Mouse (Mus musculus): Measurements from ENCODE around the gene Gm49416. TPM values are rescaled to one million over a fixed set of nuclear protein-coding genes. Genes with fewer than 3 reads are reported as not detected.
A peak's percentile ranks its signal among the peaks of the same experiment; 100 is the strongest.

Gene Gm49416
- polyA plus RNA-seq, 1 experiment from 2014 or later: not detected

- WGBS: 92% methylated on average over 2 of the region's 2 CpGs
Measured at GRCm38 (mm10) chr19:8926766-8927165, 38.0 kb downstream of the Gm49416 start.

DNA sequence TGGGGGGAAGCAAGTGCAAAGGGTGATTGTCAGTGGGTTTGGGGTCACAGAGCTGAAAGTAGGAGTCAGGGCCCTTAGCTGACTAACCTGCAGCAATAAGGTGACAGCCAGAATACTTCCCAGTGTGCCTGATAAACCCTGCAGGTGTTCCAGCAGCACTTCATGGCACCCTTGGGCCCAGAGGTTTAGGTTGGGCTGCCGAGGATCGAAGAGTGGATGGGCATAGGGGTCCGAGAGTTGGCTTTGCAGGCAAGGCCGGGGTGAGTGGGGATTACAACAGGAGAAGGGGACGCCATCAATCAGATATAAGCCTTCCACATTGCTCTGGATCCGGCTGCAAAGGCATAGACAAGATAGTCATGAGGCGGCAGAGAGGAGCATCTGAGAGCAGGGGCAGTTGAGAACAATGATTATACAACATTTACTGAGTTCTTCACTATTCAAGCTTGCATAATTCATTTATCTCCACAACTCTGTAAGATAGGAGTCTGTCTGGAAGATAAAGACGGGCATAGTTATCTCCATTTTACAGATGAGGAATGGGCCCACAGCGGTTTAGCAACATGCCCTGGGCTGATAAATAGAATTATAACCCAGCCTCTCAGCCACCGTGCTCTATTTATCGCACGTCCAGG, 39.3 kb downstream of the Gm49416 start:
- no peak overlapping the region for H3K9ac ChIP-seq (ENCODE audit: low read length)
- no peaks in the 10 kb centered on the region for H3K27me3 ChIP-seq (ENCODE audit: control insufficient read depth, insufficient read depth, low read length)
- no peak overlapping the region for H3K27ac ChIP-seq (replicated peaks in 1 of 2; ENCODE audit: control insufficient read depth in 1 of 2, insufficient read depth in 1 of 2, low read depth in 2 of 2, low read length in 2 of 2)
- ATAC-seq (ENCODE audit: insufficient number of reproducible peaks, insufficient read depth, low FRiP score, low read depth): no peak
- no peaks in the 10 kb centered on the region for H3K9me3 ChIP-seq (ENCODE audit: control insufficient read depth, low read length)
- no peak overlapping the region for H3K4me2 ChIP-seq (ENCODE audit: low read length)
- peaks cover 49% of the 10 kb centered on the region for H3K36me3 ChIP-seq (ENCODE audit: control insufficient read depth, insufficient read depth, low read length)
- 81% methylated on average over 12 of the region's 12 CpGs for WGBS
- peaks cover 5 to 8% of the 10 kb centered on the region in 2 experiments; a peak in 3 of 4 replicates for H3K4me1 ChIP-seq (ENCODE audit: control insufficient read depth in 2 of 2, insufficient read depth in 2 of 2, low read length in 2 of 2)
- H3K4me3 ChIP-seq (ENCODE audit: control insufficient read depth in 1 of 2, insufficient read depth in 1 of 2, low read depth in 1 of 2, low read length in 2 of 2): no peak overlapping the region

More at GRCm38 (mm10) chr19:8926766-8927165, 38.0 kb downstream of the Gm49416 start:
- H3K36me3 ChIP-seq (ENCODE audit: control insufficient read depth, insufficient read depth, low read length): peaks cover 52% of the 10 kb centered on the region
- no peak overlapping the region for H3K4me2 ChIP-seq (ENCODE audit: low read length)
- no peaks in the 10 kb centered on the region for H3K27me3 ChIP-seq (ENCODE audit: control insufficient read depth, insufficient read depth, low read length)
- H3K9ac ChIP-seq (ENCODE audit: low read length): no peak overlapping the region
- H3K4me3 ChIP-seq (ENCODE audit: control insufficient read depth in 1 of 2, insufficient read depth in 1 of 2, low read depth in 1 of 2, low read length in 2 of 2): no peak overlapping the region
- no peak overlapping the region for H3K27ac ChIP-seq (replicated peaks in 1 of 2; ENCODE audit: control insufficient read depth in 1 of 2, insufficient read depth in 1 of 2, low read depth in 2 of 2, low read length in 2 of 2)
- H3K4me1 ChIP-seq (ENCODE audit: control insufficient read depth in 2 of 2, insufficient read depth in 2 of 2, low read length in 2 of 2): peaks cover 5 to 9% of the 10 kb centered on the region in 2 experiments; a peak in 3 of 4 replicates
- no peaks in the 10 kb centered on the region for H3K9me3 ChIP-seq (ENCODE audit: control insufficient read depth, low read length)
- ATAC-seq (ENCODE audit: insufficient number of reproducible peaks, insufficient read depth, low FRiP score, low read depth): no peak

- H3K36me3 ChIP-seq (ENCODE audit: control insufficient read depth, insufficient read depth, low read length): peaks cover 52% of the 10 kb centered on the region
- 0 out of 4 replicates have a peak overlapping the region, but pooled peaks of 1 of the 2 experiments have one; percentile 72 for H3K27ac ChIP-seq (replicated peaks in 1 of 2; ENCODE audit: control insufficient read depth in 1 of 2, insufficient read depth in 1 of 2, low read depth in 2 of 2, low read length in 2 of 2)
- peak overlapping the region; percentile 82 for H3K9ac ChIP-seq (ENCODE audit: low read length)
- no peaks in the 10 kb centered on the region for H3K27me3 ChIP-seq (ENCODE audit: control insufficient read depth, insufficient read depth, low read length)
- peaks cover 5 to 8% of the 10 kb centered on the region in 2 experiments; a peak in 3 of 4 replicates for H3K4me1 ChIP-seq (ENCODE audit: control insufficient read depth in 2 of 2, insufficient read depth in 2 of 2, low read length in 2 of 2)
- 19% methylated on average over 16 of the region's 16 CpGs for WGBS
- 0 out of 2 replicates have a peak, but pooled peaks have one; percentile 7 for ATAC-seq (ENCODE audit: insufficient number of reproducible peaks, insufficient read depth, low FRiP score, low read depth)
- peak overlapping the region; percentile 75 to 77 for H3K4me3 ChIP-seq (ENCODE audit: control insufficient read depth in 1 of 2, insufficient read depth in 1 of 2, low read depth in 1 of 2, low read length in 2 of 2)
- H3K4me2 ChIP-seq (ENCODE audit: low read length): peak overlapping the region; percentile 70
- no peaks in the 10 kb centered on the region for H3K9me3 ChIP-seq (ENCODE audit: control insufficient read depth, low read length)
Measured at GRCm38 (mm10) chr19:8928689-8929223, 40.0 kb downstream of the Gm49416 start.

- ATAC-seq (ENCODE audit: insufficient number of reproducible peaks, insufficient read depth, low FRiP score, low read depth): peak; percentile 81
- peak within 1 kb of the TSS; percentile 82 for H3K9ac ChIP-seq (ENCODE audit: low read length)
- no peaks in the 10 kb centered on the region for H3K27me3 ChIP-seq (ENCODE audit: control insufficient read depth, insufficient read depth, low read length)
- H3K4me2 ChIP-seq (ENCODE audit: low read length): peak within 1 kb of the TSS; percentile 70
- H3K9me3 ChIP-seq (ENCODE audit: control insufficient read depth, low read length): no peaks in the 10 kb centered on the region
- H3K4me1 ChIP-seq (ENCODE audit: control insufficient read depth in 2 of 2, insufficient read depth in 2 of 2, low read length in 2 of 2): peaks cover 5 to 8% of the 10 kb centered on the region in 2 experiments; a peak in 3 of 4 replicates
- H3K36me3 ChIP-seq (ENCODE audit: control insufficient read depth, insufficient read depth, low read length): peaks cover 52% of the 10 kb centered on the region
- peak within 1 kb of the TSS; percentile 29 to 72; a peak in 3 of 4 replicates for H3K27ac ChIP-seq (replicated peaks in 1 of 2; ENCODE audit: control insufficient read depth in 1 of 2, insufficient read depth in 1 of 2, low read depth in 2 of 2, low read length in 2 of 2)
- 2% methylated on average over 71 of the region's 74 CpGs for WGBS
- H3K4me3 ChIP-seq (ENCODE audit: control insufficient read depth in 1 of 2, insufficient read depth in 1 of 2, low read depth in 1 of 2, low read length in 2 of 2): peak within 1 kb of the TSS; percentile 75 to 77
Measured at GRCm38 (mm10) chr19:8929224-8930088, 40.7 kb downstream of the Gm49416 start, which contains the start of the genes Rom1 and Eml3. Gene Rom1, minus strand, starts transcription at chr19:8929356. Gene Eml3, plus strand, starts transcription at chr19:8929552.

- Histone ChIP-seq H3K27me3 (ENCODE audit: control insufficient read depth, insufficient read depth, low read length) (no peaks in the 10 kb centered on the region), H3K4me1 (ENCODE audit: control insufficient read depth in 2 of 2, insufficient read depth in 2 of 2, low read length in 2 of 2) (peaks cover 5 to 8% of the 10 kb centered on the region in 2 experiments; a peak in 3 of 4 replicates), H3K4me3 (ENCODE audit: control insufficient read depth in 1 of 2, insufficient read depth in 1 of 2, low read depth in 1 of 2, low read length in 2 of 2) (peak overlapping the region; percentile 75 to 77), H3K9me3 (ENCODE audit: control insufficient read depth, low read length) (no peaks in the 10 kb centered on the region), H3K9ac (ENCODE audit: low read length) (peak overlapping the region; percentile 82), H3K36me3 (ENCODE audit: control insufficient read depth, insufficient read depth, low read length) (peaks cover 57% of the 10 kb centered on the region), H3K27ac (replicated peaks in 1 of 2; ENCODE audit: control insufficient read depth in 1 of 2, insufficient read depth in 1 of 2, low read depth in 2 of 2, low read length in 2 of 2) (peak overlapping the region in 1 of 2 experiments; percentile 72; a peak in 2 of 4 replicates), H3K4me2 (ENCODE audit: low read length) (peak overlapping the region; percentile 70)
- WGBS: 10% methylated on average over 11 of the region's 11 CpGs
- ATAC-seq (ENCODE audit: insufficient number of reproducible peaks, insufficient read depth, low FRiP score, low read depth): no peak
Measured at GRCm38 (mm10) chr19:8930117-8930516, 41.4 kb downstream of the Gm49416 start.

DNA sequence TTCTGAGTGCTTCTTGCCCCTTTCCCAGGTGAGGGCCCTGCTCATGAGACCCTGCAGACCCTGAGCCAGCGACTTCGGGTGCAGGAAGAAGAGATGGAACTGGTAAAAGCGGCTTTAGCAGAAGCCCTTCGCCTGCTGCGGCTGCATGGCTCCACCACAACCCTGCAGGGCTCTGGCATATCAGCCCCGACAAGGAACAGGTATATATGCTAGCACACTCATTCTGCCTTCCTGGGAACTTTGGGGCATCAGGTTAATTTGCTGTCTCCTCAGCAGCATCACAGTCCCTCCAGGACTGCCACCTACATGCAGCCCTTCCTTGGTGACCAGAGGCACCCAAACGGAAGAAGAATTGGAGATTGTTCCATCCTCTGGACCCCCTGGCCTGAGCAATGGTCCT, 42.0 kb downstream of the Gm49416 start:
- Histone ChIP-seq H3K4me2 (ENCODE audit: low read length) (peak overlapping the region; percentile 70), H3K27me3 (ENCODE audit: control insufficient read depth, insufficient read depth, low read length) (no peaks in the 10 kb centered on the region), H3K36me3 (ENCODE audit: control insufficient read depth, insufficient read depth, low read length) (peaks cover 57% of the 10 kb centered on the region), H3K27ac (replicated peaks in 1 of 2; ENCODE audit: control insufficient read depth in 1 of 2, insufficient read depth in 1 of 2, low read depth in 2 of 2, low read length in 2 of 2) (no peak overlapping the region), H3K9me3 (ENCODE audit: control insufficient read depth, low read length) (no peaks in the 10 kb centered on the region), H3K4me1 (ENCODE audit: control insufficient read depth in 2 of 2, insufficient read depth in 2 of 2, low read length in 2 of 2) (peaks cover 5 to 8% of the 10 kb centered on the region in 2 experiments; a peak in 3 of 4 replicates), H3K4me3 (ENCODE audit: control insufficient read depth in 1 of 2, insufficient read depth in 1 of 2, low read depth in 1 of 2, low read length in 2 of 2) (peak overlapping the region in 1 of 2 experiments; percentile 75; a peak in 2 of 4 replicates), H3K9ac (ENCODE audit: low read length) (peak overlapping the region; percentile 82; the same call in 1 of the 2 replicates)
- no peak for ATAC-seq (ENCODE audit: insufficient number of reproducible peaks, insufficient read depth, low FRiP score, low read depth)
- 77% methylated on average over 7 of the region's 7 CpGs for WGBS

DNA sequence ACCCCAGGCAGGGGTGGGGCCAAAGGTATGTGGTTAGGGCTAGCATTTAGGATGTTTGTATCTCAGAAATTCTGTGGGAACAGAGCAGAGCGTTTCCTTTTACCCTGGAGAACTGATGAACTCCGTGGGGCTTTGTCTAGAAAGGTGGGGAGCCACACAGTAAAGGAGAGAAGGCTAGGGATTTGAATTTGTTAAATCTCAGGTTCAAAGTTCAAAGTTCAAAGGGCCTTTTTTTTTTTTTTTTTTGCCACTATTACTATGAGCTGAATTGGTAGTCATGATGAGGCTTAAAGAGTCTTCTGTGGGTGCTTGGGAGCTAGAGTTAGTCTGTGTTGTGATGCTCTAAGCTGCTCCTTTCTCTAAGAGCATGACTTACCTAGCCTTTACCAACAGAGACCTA, 48.0 kb downstream of the Gm49416 start:
- Histone ChIP-seq H3K36me3 (ENCODE audit: control insufficient read depth, insufficient read depth, low read length) (peaks cover 67% of the 10 kb centered on the region), H3K27me3 (ENCODE audit: control insufficient read depth, insufficient read depth, low read length) (no peaks in the 10 kb centered on the region), H3K4me2 (ENCODE audit: low read length) (no peak overlapping the region), H3K4me3 (ENCODE audit: control insufficient read depth in 1 of 2, insufficient read depth in 1 of 2, low read depth in 1 of 2, low read length in 2 of 2) (no peak overlapping the region), H3K27ac (replicated peaks in 1 of 2; ENCODE audit: control insufficient read depth in 1 of 2, insufficient read depth in 1 of 2, low read depth in 2 of 2, low read length in 2 of 2) (no peak overlapping the region), H3K4me1 (ENCODE audit: control insufficient read depth in 2 of 2, insufficient read depth in 2 of 2, low read length in 2 of 2) (peaks cover 5 to 10% of the 10 kb centered on the region in 2 experiments), H3K9me3 (ENCODE audit: control insufficient read depth, low read length) (no peaks in the 10 kb centered on the region), H3K9ac (ENCODE audit: low read length) (no peak overlapping the region)
- no peak for ATAC-seq (ENCODE audit: insufficient number of reproducible peaks, insufficient read depth, low FRiP score, low read depth)
- 70% methylated on average over 2 of the region's 2 CpGs for WGBS

Measured in heart, embryonic 14.5 days (tissue).